Mouse (Mus musculus) kidney, embryonic 16.5 days (tissue): ENCODE measurements around the gene Maml3. TPM values are rescaled to one million over a fixed set of nuclear protein-coding genes. Genes with fewer than 3 reads are reported as not detected.
A peak's percentile ranks its signal among the peaks of the same experiment; 100 is the strongest.

Source experiments
- ATAC-seq: fragments of 200-750 bp; cut with Nextera tagmentation; 2 replicates; pipeline ENCODE4 v1.8.0; 2017; ENCODE audit warnings: moderate TSS enrichment; ENCODE audit not compliant: low FRiP score, low TSS enrichment
- H3K27ac ChIP-seq: fragments of 300-500 bp; sonication (generic); 2 replicates; pipeline ENCODE4 v1.5.1; 2014; ENCODE audit warnings: low read length
- H3K27me3 ChIP-seq: fragments of 300-500 bp; sonication (generic); 2 replicates; pipeline ENCODE4 v1.6.1; 2014; ENCODE audit warnings: low read length, control low read depth, mixed read lengths; ENCODE audit not compliant: insufficient read depth
- H3K36me3 ChIP-seq: fragments of 300-500 bp; sonication (generic); 2 replicates; pipeline ENCODE4 v1.6.1; 2014; ENCODE audit warnings: low read length, control low read depth, mixed read lengths; ENCODE audit not compliant: insufficient read depth
- H3K4me1 ChIP-seq: fragments of 300-500 bp; sonication (generic); 2 replicates; pipeline ENCODE4 v1.6.1; 2014; ENCODE audit warnings: low read length, control low read depth, mixed read lengths; ENCODE audit not compliant: insufficient read depth
- H3K4me2 ChIP-seq: fragments of 300-500 bp; sonication (generic); replicated peaks from 2 replicates; pipeline ENCODE4 v1.6.1; 2014; ENCODE audit warnings: low read depth, low read length
- H3K4me3 ChIP-seq: fragments of 300-500 bp; sonication (generic); 2 replicates; pipeline ENCODE4 v1.5.1; 2014; ENCODE audit warnings: mild to moderate bottlenecking, low read length
- H3K9ac ChIP-seq: fragments of 300-500 bp; sonication (generic); replicated peaks from 2 replicates; pipeline ENCODE4 v1.6.1; 2014; ENCODE audit warnings: low read length
- H3K9me3 ChIP-seq: fragments of 300-500 bp; sonication (generic); 2 replicates; pipeline ENCODE4 v1.6.1; 2016; ENCODE audit warnings: low read length, control low read depth
- WGBS: fragments of 180-500 bp; shearing (Covaris S2); extraction: QIAGEN DNeasy Blood & Tissue Kit; methylation state at CpG from one replicate; pipeline ENCODE4 v1.1.7; 2014; 5-methylcytosine and 5-hydroxymethylcytosine counted together
- polyA plus RNA-seq: library from polyadenylated mRNA; unstranded; fragments of >200 nt; fragmentation: Nextera tagmentation; extraction: Ambion mirVana; gene quantifications from 2 replicates; pipeline ENCODE4 v1.2.1, GENCODE M21; 2015

The Maml3 gene
- polyA plus RNA-seq, 1 experiment from 2014 or later = 6.7 TPM

GRCm38 (mm10) chr3:51998511-51999399, 106.1 kb downstream of the Maml3 start:
- H3K9me3 ChIP-seq = no peaks in the 10 kb centered on the region
- WGBS = 64% methylated on average over 21 of the region's 21 CpGs
- H3K4me2 ChIP-seq = no peak overlapping the region
- H3K27me3 ChIP-seq = no peaks in the 10 kb centered on the region
- peaks cover 6% of the 10 kb centered on the region; the same call in 1 of the 2 replicates for H3K4me1 ChIP-seq
- H3K36me3 ChIP-seq = no peaks in the 10 kb centered on the region
- no peak for ATAC-seq
- H3K27ac ChIP-seq = no peak overlapping the region
- no peak overlapping the region for H3K9ac ChIP-seq
- H3K4me3 ChIP-seq = no peak overlapping the region

GRCm38 (mm10) chr3:51997616-51998015, 107.3 kb downstream of the Maml3 start:
- H3K27ac ChIP-seq = no peak overlapping the region
- H3K9me3 ChIP-seq = no peaks in the 10 kb centered on the region
- no peak for ATAC-seq
- no peak overlapping the region for H3K4me3 ChIP-seq
- H3K4me1 ChIP-seq = peaks cover 6% of the 10 kb centered on the region; the same call in 1 of the 2 replicates
- no peaks in the 10 kb centered on the region for H3K36me3 ChIP-seq
- WGBS = 85% methylated on average over 11 of the region's 11 CpGs
- no peaks in the 10 kb centered on the region for H3K27me3 ChIP-seq
- no peak overlapping the region for H3K4me2 ChIP-seq
- H3K9ac ChIP-seq = no peak overlapping the region

- no peak for ATAC-seq
- Histone ChIP-seq H3K4me2 (no peak overlapping the region), H3K9me3 (no peaks in the 10 kb centered on the region), H3K9ac (no peak overlapping the region), H3K4me3 (no peak overlapping the region), H3K27me3 (no peaks in the 10 kb centered on the region), H3K4me1 (peaks cover 4% of the 10 kb centered on the region), H3K36me3 (no peaks in the 10 kb centered on the region), H3K27ac (no peak overlapping the region)
- WGBS = 44% methylated on average over 6 of the region's 6 CpGs
Measured at GRCm38 (mm10) chr3:51986507-51986906, 118.4 kb downstream of the Maml3 start.

GRCm38 (mm10) chr3:51981496-51981895, 123.4 kb downstream of the Maml3 start:
- no peak for ATAC-seq
- no peak overlapping the region for H3K4me3 ChIP-seq
- H3K27me3 ChIP-seq = no peaks in the 10 kb centered on the region

GRCm38 (mm10) chr3:51977654-51978352, 127.1 kb downstream of the Maml3 start:
- 58% methylated on average over 8 of the region's 8 CpGs for WGBS
- no peaks in the 10 kb centered on the region for H3K36me3 ChIP-seq
- peak; percentile 69; the same call in 1 of the 2 replicates for ATAC-seq
- H3K4me2 ChIP-seq = no peak overlapping the region
- H3K4me3 ChIP-seq = no peak overlapping the region
- no peak overlapping the region for H3K9ac ChIP-seq
- H3K9me3 ChIP-seq = no peaks in the 10 kb centered on the region
- 0 out of 2 replicates have a peak overlapping the region, but pooled peaks have one; percentile 23 for H3K27ac ChIP-seq
- H3K4me1 ChIP-seq = peaks cover 8% of the 10 kb centered on the region
- no peaks in the 10 kb centered on the region for H3K27me3 ChIP-seq

More at GRCm38 (mm10) chr3:51981496-51981895, 123.4 kb downstream of the Maml3 start:
- H3K4me1 ChIP-seq = peaks cover 9% of the 10 kb centered on the region
- WGBS = 51% methylated on average over 5 of the region's 5 CpGs
- no peak overlapping the region for H3K27ac ChIP-seq
- no peaks in the 10 kb centered on the region for H3K9me3 ChIP-seq
- H3K9ac ChIP-seq = no peak overlapping the region
- H3K36me3 ChIP-seq = no peaks in the 10 kb centered on the region
- H3K4me2 ChIP-seq = no peak overlapping the region

GRCm38 (mm10) chr3:51974601-51975000, 130.3 kb downstream of the Maml3 start:
- no peak for ATAC-seq
- WGBS = 93% methylated on average over 7 of the region's 7 CpGs

GRCm38 (mm10) chr3:51974153-51974552, 130.7 kb downstream of the Maml3 start:
- H3K9ac ChIP-seq = no peak overlapping the region
- H3K9me3 ChIP-seq = no peaks in the 10 kb centered on the region
- ATAC-seq = no peak
- no peaks in the 10 kb centered on the region for H3K27me3 ChIP-seq
- H3K4me1 ChIP-seq = peaks cover 8% of the 10 kb centered on the region
- no peak overlapping the region for H3K4me2 ChIP-seq
- 94% methylated on average over 6 of the region's 6 CpGs for WGBS
- no peak overlapping the region for H3K4me3 ChIP-seq
- H3K27ac ChIP-seq = no peak overlapping the region
- H3K36me3 ChIP-seq = no peaks in the 10 kb centered on the region

More at GRCm38 (mm10) chr3:51974601-51975000, 130.3 kb downstream of the Maml3 start:
- Histone ChIP-seq H3K27me3 (no peaks in the 10 kb centered on the region), H3K4me3 (no peak overlapping the region), H3K9ac (no peak overlapping the region), H3K27ac (no peak overlapping the region), H3K4me2 (no peak overlapping the region), H3K4me1 (peaks cover 8% of the 10 kb centered on the region), H3K9me3 (no peaks in the 10 kb centered on the region), H3K36me3 (no peaks in the 10 kb centered on the region)

- no peaks in the 10 kb centered on the region for H3K9me3 ChIP-seq
- peaks cover under 1% of the 10 kb centered on the region; the same call in 1 of the 2 replicates for H3K4me1 ChIP-seq
- WGBS = 56% methylated on average over 6 of the region's 6 CpGs
- no peaks in the 10 kb centered on the region for H3K27me3 ChIP-seq
- H3K4me2 ChIP-seq = no peak overlapping the region
- no peak overlapping the region for H3K9ac ChIP-seq
- H3K27ac ChIP-seq = no peak overlapping the region
- no peaks in the 10 kb centered on the region for H3K36me3 ChIP-seq
- H3K4me3 ChIP-seq = no peak overlapping the region
- ATAC-seq = no peak
Measured at GRCm38 (mm10) chr3:51972576-51972975, 132.3 kb downstream of the Maml3 start.

- no peak for ATAC-seq
- Histone ChIP-seq H3K4me2 (no peak overlapping the region), H3K9me3 (no peaks in the 10 kb centered on the region), H3K9ac (no peak overlapping the region), H3K4me1 (peaks cover 6% of the 10 kb centered on the region; the same call in 1 of the 2 replicates), H3K27me3 (no peaks in the 10 kb centered on the region), H3K4me3 (no peak overlapping the region), H3K27ac (no peak overlapping the region), H3K36me3 (no peaks in the 10 kb centered on the region)
- WGBS = 88% methylated on average over 2 of the region's 2 CpGs
Measured at GRCm38 (mm10) chr3:51970489-51970888, 134.4 kb downstream of the Maml3 start.
